Mouse (Mus musculus) cortical plate, adult 2 months (tissue): ENCODE results near the gene Lrrc2.

ENCODE experiments used
- CTCF ChIP-seq: fragments of 200-500 bp; IDR thresholded peaks from 2 replicates; pipeline ENCODE4 v1.5.1; 2011; ENCODE audit warnings: mild to moderate bottlenecking, control low read depth, low read length; ENCODE audit not compliant: insufficient read depth; ENCODE audit errors: extremely low read depth
- POLR2A ChIP-seq: fragments of 200-500 bp; IDR thresholded peaks from 2 replicates; pipeline ENCODE4 v1.6.1; 2011; ENCODE audit warnings: mild to moderate bottlenecking, low read length, control low read depth; ENCODE audit not compliant: insufficient read depth; ENCODE audit errors: extremely low read depth

- no peak for TF ChIP-seq POLR2A
- no peak for TF ChIP-seq CTCF
Measured at GRCm38 (mm10) chr9:110907838-110908630, 43.3 kb upstream of the Lrrc2 start.
